Mouse (Mus musculus) embryonic facial prominence, embryonic 15.5 days (tissue): ENCODE results near the gene Ccdc117. TPM values are rescaled to one million over a fixed set of nuclear protein-coding genes. Genes with fewer than 3 reads are reported as not detected.

ENCODE experiments used
- ATAC-seq: fragments of 200-750 bp; cut with Nextera tagmentation; 2 replicates; pipeline ENCODE4 v1.8.0; 2017; ENCODE audit warnings: low read depth, moderate TSS enrichment; ENCODE audit not compliant: insufficient number of reproducible peaks, low FRiP score, low TSS enrichment
- H3K27ac ChIP-seq: fragments of 300-500 bp; sonication (generic); replicated peaks from 2 replicates; pipeline ENCODE4 v1.5.1; 2015; ENCODE audit warnings: mild to moderate bottlenecking, inconsistent platforms
- H3K27me3 ChIP-seq: fragments of 300-500 bp; sonication (generic); 2 replicates; pipeline ENCODE4 v1.6.1; 2015; ENCODE audit warnings: inconsistent platforms
- H3K36me3 ChIP-seq: fragments of 300-500 bp; sonication (generic); 2 replicates; pipeline ENCODE4 v1.6.1; 2015; ENCODE audit warnings: mild to moderate bottlenecking, inconsistent platforms
- H3K4me1 ChIP-seq: fragments of 300-500 bp; sonication (generic); 2 replicates; pipeline ENCODE4 v1.6.1; 2015; ENCODE audit warnings: inconsistent platforms
- H3K4me2 ChIP-seq: fragments of 300-500 bp; sonication (generic); replicated peaks from 2 replicates; pipeline ENCODE4 v1.6.1; 2015; ENCODE audit warnings: mild to moderate bottlenecking, inconsistent platforms
- H3K4me3 ChIP-seq: fragments of 300-500 bp; sonication (generic); replicated peaks from 2 replicates; pipeline ENCODE4 v1.5.1; 2015; ENCODE audit warnings: mild to moderate bottlenecking, inconsistent platforms
- H3K9ac ChIP-seq: fragments of 300-500 bp; sonication (generic); 2 replicates; pipeline ENCODE4 v1.6.1; 2015; ENCODE audit warnings: inconsistent platforms
- H3K9me3 ChIP-seq: fragments of 300-500 bp; sonication (generic); replicated peaks from 2 replicates; pipeline ENCODE4 v1.6.1; 2016; ENCODE audit warnings: inconsistent platforms
- WGBS: fragments of 180-500 bp; shearing (Covaris S2); methylation state at CpG from one replicate; pipeline ENCODE4 v1.1.7; 2015; 5-methylcytosine and 5-hydroxymethylcytosine counted together
- polyA plus RNA-seq: library from polyadenylated mRNA; unstranded; fragments of >200 nt; fragmentation: Nextera tagmentation; extraction: Ambion mirVana; gene quantifications from 2 replicates; pipeline ENCODE4 v1.2.1, GENCODE M21; 2015

Ccdc117 gene
- polyA plus RNA-seq, 1 experiment from 2014 or later: 17.7 TPM

DNA sequence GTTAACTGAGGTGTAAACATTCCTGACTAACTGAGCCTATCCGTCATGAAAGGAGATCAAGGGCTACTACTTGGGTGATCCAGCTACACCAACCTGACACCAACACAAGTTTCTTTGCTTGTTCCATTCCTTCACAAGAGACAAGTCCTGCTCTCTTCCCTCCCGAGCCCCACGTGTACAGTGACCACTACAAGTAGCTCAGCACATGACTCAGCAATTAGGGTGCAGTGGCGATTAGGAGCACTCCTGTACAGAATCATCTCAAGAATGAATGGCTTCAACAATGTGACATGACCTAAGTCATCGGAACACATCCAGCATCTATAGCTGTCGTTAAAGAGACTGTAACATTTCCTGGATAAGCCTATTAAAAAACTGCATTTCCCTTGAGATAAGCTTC is 11.3 kb downstream of the Ccdc117 start:
- no peak overlapping the region for H3K27ac ChIP-seq
- H3K9me3 ChIP-seq: no peaks in the 10 kb centered on the region
- H3K27me3 ChIP-seq: no peaks in the 10 kb centered on the region
- H3K36me3 ChIP-seq: peaks cover 78% of the 10 kb centered on the region
- H3K9ac ChIP-seq: no peak overlapping the region
- ATAC-seq: no peak
- H3K4me1 ChIP-seq: no peaks in the 10 kb centered on the region
- H3K4me3 ChIP-seq: no peak overlapping the region
- 69% methylated on average over 6 of the region's 6 CpGs for WGBS
- no peak overlapping the region for H3K4me2 ChIP-seq

DNA sequence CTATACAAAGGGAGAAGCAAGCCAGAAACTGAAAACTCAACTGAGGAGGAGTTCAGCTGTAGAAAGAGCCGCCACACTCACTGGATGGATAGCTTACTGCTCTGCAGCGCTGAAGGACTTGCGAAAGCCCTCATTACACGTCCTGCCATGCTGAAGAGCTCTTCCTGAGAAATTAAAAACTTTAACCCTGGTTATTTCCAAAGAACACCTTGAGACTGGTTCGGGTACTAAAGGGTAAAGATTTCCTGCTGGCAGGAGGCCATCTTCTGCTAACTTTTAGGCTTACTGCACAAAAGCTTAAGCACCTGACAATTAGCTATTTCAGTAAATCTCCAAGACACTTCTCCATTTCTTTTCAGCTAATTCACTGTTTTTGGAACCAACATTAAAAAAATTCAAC is 11.8 kb downstream of the Ccdc117 start:
- H3K4me3 ChIP-seq: no peak overlapping the region
- no peak for ATAC-seq
- H3K9me3 ChIP-seq: no peaks in the 10 kb centered on the region
- no peaks in the 10 kb centered on the region for H3K4me1 ChIP-seq
- no peaks in the 10 kb centered on the region for H3K27me3 ChIP-seq
- H3K36me3 ChIP-seq: peaks cover 84% of the 10 kb centered on the region
- 73% methylated on average over 5 of the region's 5 CpGs for WGBS
- H3K27ac ChIP-seq: no peak overlapping the region
- H3K9ac ChIP-seq: no peak overlapping the region
- no peak overlapping the region for H3K4me2 ChIP-seq

GRCm38 (mm10) chr11:5528841-5529240 is 13.1 kb downstream of the Ccdc117 start:
- 45% methylated on average over 5 of the region's 5 CpGs for WGBS
- peaks cover 84% of the 10 kb centered on the region for H3K36me3 ChIP-seq
- no peak for ATAC-seq

DNA sequence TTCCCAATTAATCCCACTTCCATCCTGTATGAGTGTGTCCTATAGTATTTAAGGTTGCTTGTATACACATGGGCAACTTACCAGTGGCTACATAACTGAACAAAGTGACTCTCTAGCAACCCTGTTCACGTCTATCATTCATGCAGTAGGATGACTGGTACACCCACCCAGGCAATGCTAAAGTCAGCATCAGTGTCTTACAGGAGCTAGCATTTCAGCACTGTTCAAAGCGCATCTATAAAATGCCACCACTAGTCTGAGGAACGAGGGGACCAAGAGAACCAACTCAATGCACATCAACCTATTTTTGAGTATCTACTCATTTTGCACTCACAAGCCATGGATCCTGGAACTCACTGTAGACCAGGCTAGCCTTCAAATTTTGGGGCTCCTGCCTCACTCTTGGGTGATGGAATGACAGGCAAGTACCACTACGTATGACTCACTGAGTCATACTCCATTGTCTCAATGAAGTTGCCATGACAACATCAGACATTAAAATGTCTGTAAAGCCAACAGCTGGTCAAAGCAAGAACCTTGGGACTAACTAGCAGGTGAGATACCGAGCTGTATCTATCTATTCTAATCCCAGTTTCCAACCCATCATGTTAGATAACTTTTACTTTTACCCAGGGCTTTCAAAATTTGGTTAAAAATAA is 14.0 kb downstream of the Ccdc117 start:
- H3K4me2 ChIP-seq: no peak overlapping the region
- WGBS: 78% methylated on average over 5 of the region's 5 CpGs

More at GRCm38 (mm10) chr11:5528841-5529240, 13.1 kb downstream of the Ccdc117 start:
- no peaks in the 10 kb centered on the region for H3K27me3 ChIP-seq
- no peak overlapping the region for H3K4me2 ChIP-seq
- H3K4me1 ChIP-seq: 0 out of 2 replicates have a peak, but pooled peaks cover 3% of the 10 kb centered on the region
- no peak overlapping the region for H3K9ac ChIP-seq
- H3K9me3 ChIP-seq: no peaks in the 10 kb centered on the region
- no peak overlapping the region for H3K27ac ChIP-seq
- H3K4me3 ChIP-seq: no peak overlapping the region

DNA sequence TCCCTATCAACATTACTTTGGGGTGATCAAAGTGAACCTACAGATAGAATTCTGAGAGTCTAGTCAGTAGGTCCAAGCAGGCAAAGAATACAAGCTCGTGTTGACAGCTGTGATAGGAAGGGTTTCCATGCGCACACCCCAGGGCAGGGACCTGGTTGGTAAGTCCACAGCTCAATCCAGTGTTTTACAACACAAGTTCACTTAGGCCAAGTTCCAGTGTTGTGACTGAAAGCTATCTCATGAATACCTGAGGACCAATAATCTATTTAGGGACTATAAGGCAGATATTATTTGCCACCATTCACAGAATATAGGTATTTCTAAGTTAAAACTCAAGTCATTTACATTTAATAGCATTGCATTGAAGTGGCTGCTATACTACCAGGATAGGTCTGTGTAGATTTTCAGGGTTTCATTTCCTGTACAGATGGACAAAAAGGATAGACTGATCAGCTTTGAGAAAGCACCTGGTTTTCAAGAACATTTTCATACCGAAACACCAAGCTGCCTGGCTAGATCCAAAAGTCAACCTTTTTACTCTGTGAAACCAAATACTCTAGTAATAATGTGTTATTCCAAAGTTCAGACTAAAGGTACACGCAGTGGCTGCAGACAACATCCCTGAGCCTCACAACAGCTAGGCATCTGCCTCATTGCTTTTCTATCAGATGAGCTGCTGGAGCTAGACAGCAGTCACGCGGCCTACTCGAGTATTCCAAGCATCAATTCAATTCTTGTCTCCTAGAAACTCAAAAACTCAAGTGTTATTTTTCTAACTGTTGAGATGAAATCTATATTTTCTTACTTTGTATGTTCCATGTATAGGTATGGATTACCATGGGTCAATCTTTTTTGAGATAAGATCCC is 15.2 kb downstream of the Ccdc117 start:
- H3K27me3 ChIP-seq: no peaks in the 10 kb centered on the region
- 87% methylated on average over 7 of the region's 7 CpGs for WGBS
- no peak overlapping the region for H3K9ac ChIP-seq
- ATAC-seq: no peak
- H3K4me3 ChIP-seq: no peak overlapping the region
- H3K36me3 ChIP-seq: peaks cover 81% of the 10 kb centered on the region
- H3K27ac ChIP-seq: no peak overlapping the region
- H3K9me3 ChIP-seq: no peaks in the 10 kb centered on the region
- H3K4me2 ChIP-seq: no peak overlapping the region
- H3K4me1 ChIP-seq: peaks cover 23% of the 10 kb centered on the region

More for the DNA sequence above, 14.0 kb downstream of the Ccdc117 start:
- Histone ChIP-seq H3K4me1 (peaks cover 11% of the 10 kb centered on the region), H3K4me3 (no peak overlapping the region), H3K9ac (no peak overlapping the region), H3K27ac (no peak overlapping the region), H3K36me3 (peaks cover 85% of the 10 kb centered on the region), H3K9me3 (no peaks in the 10 kb centered on the region), H3K27me3 (no peaks in the 10 kb centered on the region)
- no peak for ATAC-seq

GRCm38 (mm10) chr11:5525418-5525817 is 16.6 kb downstream of the Ccdc117 start:
- Histone ChIP-seq H3K9ac (no peak overlapping the region), H3K36me3 (peaks cover 67% of the 10 kb centered on the region), H3K27ac (no peak overlapping the region), H3K9me3 (no peaks in the 10 kb centered on the region), H3K4me2 (no peak overlapping the region), H3K4me1 (peaks cover 23% of the 10 kb centered on the region), H3K27me3 (no peaks in the 10 kb centered on the region), H3K4me3 (no peak overlapping the region)
- WGBS: 92% methylated on average over 4 of the region's 4 CpGs
- ATAC-seq: no peak

DNA sequence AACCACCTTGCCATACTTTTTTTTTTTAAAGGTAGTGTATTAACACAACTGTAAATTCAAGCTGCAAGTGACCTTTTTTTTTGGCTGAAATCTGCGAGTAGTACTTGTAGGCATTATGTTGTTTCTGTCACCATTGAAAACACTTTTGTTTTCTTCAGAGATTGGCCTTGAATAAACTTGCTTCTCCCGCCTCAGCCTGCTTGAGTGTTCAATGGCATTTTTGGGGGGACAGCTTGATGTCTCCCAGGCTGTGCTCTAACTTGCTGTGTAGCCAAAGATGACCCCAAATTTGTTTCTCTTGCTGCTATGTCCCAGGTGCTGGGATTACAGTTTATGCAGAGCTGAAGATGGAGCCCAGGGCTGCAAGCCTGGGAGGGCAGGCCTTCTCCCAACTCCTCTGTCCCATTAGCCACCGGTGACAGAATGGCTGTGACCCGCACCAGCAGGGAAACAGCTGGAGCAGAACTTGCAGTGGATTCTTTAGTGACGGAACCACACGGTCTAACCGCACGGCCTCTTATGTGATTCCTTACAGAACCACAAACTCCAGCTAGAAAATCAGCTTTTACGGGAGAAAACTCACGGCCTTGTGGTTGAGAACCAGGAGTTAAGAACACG is 19.1 kb downstream of the Ccdc117 start:
- 0 out of 2 replicates have a peak overlapping the region, but pooled peaks have one; percentile 2 for H3K9ac ChIP-seq
- ATAC-seq: no peak
- H3K36me3 ChIP-seq: peaks cover 50% of the 10 kb centered on the region
- peak overlapping the region; percentile 85 for H3K4me3 ChIP-seq
- peaks cover 27% of the 10 kb centered on the region for H3K4me1 ChIP-seq
- 82% methylated on average over 11 of the region's 11 CpGs for WGBS
- no peak overlapping the region for H3K27ac ChIP-seq
- peak overlapping the region; percentile 52 for H3K4me2 ChIP-seq
- H3K27me3 ChIP-seq: no peaks in the 10 kb centered on the region
- no peaks in the 10 kb centered on the region for H3K9me3 ChIP-seq

- peaks cover 27% of the 10 kb centered on the region for H3K4me1 ChIP-seq
- no peaks in the 10 kb centered on the region for H3K9me3 ChIP-seq
- peak overlapping the region; percentile 93 for H3K27ac ChIP-seq
- H3K9ac ChIP-seq: peak overlapping the region; percentile 94
- no peaks in the 10 kb centered on the region for H3K27me3 ChIP-seq
- ATAC-seq: peak; percentile 11; the same call in 1 of the 2 replicates
- peaks cover 41% of the 10 kb centered on the region for H3K36me3 ChIP-seq
- peak overlapping the region; percentile 85 for H3K4me3 ChIP-seq
- under 1% methylated on average over 34 of the region's 34 CpGs for WGBS
- H3K4me2 ChIP-seq: peak overlapping the region; percentile 52
These were observed 20.3 kb downstream of the Ccdc117 start for GRCm38 (mm10) chr11:5521516-5522291.

- Histone ChIP-seq H3K4me2 (peak overlapping the region; percentile 52), H3K27me3 (no peaks in the 10 kb centered on the region), H3K36me3 (peaks cover 36% of the 10 kb centered on the region), H3K4me1 (peaks cover 27% of the 10 kb centered on the region), H3K27ac (peak overlapping the region; percentile 93), H3K9ac (peak overlapping the region; percentile 94), H3K9me3 (no peaks in the 10 kb centered on the region), H3K4me3 (peak overlapping the region; percentile 85)
- 1% methylated on average over 13 of the region's 13 CpGs for WGBS
- no peak for ATAC-seq
These were observed 20.8 kb downstream of the Ccdc117 start for GRCm38 (mm10) chr11:5521266-5521515.

DNA sequence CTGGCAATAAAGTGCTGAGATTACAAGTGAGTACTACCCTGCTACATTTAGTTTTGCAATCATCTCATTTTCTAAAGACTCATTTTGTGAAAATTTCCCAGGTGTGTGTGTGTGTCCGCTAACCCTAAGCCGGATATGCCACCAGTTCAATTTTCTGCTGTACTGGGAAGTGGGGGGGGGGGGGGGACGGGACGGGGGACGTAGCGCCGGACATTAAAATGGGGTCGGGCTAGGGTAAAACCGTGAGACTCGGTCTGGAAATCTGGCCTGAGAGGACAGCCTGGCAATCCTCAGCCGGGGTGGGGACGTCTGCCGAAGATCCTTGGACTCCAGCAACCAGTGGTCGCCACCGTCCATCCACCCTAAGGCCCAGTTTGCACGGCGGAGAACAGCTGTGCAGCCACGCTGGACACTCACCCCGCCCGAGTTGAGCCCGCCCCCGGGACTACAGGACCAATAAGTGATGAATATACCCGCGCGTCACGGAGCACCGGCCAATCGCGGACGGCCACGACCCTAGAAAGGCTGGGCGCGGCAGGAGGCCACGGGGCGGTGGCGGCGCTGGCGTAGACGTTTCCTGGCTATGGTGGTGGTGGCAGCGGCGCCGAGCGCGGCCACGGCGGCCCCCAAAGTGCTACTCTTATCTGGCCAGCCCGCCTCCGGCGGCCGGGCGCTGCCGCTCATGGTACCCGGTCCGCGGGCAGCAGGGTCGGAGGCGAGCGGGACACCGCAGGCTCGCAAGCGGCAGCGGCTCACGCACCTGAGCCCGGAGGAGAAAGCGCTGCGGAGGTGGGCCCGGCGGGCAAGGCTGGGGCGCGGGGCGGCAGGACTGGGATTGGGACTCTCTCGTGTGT is 21.3 kb downstream of the Ccdc117 start, which contains the start of gene Xbp1:
TSS of gene Xbp1 (plus strand) at position 248 of the 854 bp plus-strand sequence.
- peak within 1 kb of the TSS; percentile 93 for H3K27ac ChIP-seq
- peak within 1 kb of the TSS; percentile 94 for H3K9ac ChIP-seq
- peak within 1 kb of the TSS; percentile 85 for H3K4me3 ChIP-seq
- WGBS: under 1% methylated on average over 70 of the region's 72 CpGs
- H3K36me3 ChIP-seq: peaks cover 30% of the 10 kb centered on the region
- no peaks in the 10 kb centered on the region for H3K9me3 ChIP-seq
- peak within 1 kb of the TSS; percentile 52 for H3K4me2 ChIP-seq
- H3K27me3 ChIP-seq: no peaks in the 10 kb centered on the region
- ATAC-seq: peak; percentile 97
- peaks cover 27% of the 10 kb centered on the region for H3K4me1 ChIP-seq
